Mouse (Mus musculus) cerebral cortex, adult 2 months (tissue): Measurements from ENCODE around the gene Ppp1r3g.

ENCODE experiments used
- WGBS: fragments of 180-500 bp; shearing (Covaris S2); methylation state at CpG from one replicate; pipeline ENCODE4 v1.1.7; 2018; 5-methylcytosine and 5-hydroxymethylcytosine counted together

Gene Ppp1r3g

DNA sequence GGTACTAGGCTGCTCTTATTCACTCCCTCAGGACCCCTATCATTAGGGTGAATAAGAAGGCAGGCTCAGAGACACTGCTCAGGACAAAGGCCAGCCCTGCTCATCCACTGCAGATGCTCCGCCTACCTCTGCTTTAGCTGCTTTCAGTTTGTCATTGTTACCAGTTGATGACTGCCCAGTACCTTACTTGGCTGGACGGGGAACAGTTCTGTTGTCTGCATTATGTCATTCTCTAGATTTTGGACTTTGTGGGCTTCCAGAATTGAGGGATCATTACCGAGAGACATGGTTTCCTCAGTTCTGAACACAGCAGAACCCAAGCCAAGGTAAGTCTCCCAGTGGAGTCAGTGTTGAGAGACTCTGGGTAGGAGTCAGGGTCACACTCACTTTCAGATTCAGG lies 36.6 kb downstream of the Ppp1r3g start:
- 95% methylated on average over 3 of the region's 3 CpGs for WGBS

GRCm38 (mm10) chr13:35995696-35996426 lies 37.2 kb downstream of the Ppp1r3g start:
- WGBS = 68% methylated on average over 2 of the region's 2 CpGs

GRCm38 (mm10) chr13:35997606-35998005 lies 39.0 kb downstream of the Ppp1r3g start:
- 88% methylated on average over 4 of the region's 4 CpGs for WGBS

- 80% methylated on average over 1 of the region's 1 CpGs for WGBS
Observed at GRCm38 (mm10) chr13:36000798-36001197, 42.2 kb downstream of the Ppp1r3g start.

GRCm38 (mm10) chr13:36009981-36010380 lies 51.3 kb downstream of the Ppp1r3g start:
- 49% methylated on average over 2 of the region's 2 CpGs for WGBS

GRCm38 (mm10) chr13:36015636-36016035 lies 57.0 kb downstream of the Ppp1r3g start:
- WGBS = 82% methylated on average over 3 of the region's 3 CpGs

DNA sequence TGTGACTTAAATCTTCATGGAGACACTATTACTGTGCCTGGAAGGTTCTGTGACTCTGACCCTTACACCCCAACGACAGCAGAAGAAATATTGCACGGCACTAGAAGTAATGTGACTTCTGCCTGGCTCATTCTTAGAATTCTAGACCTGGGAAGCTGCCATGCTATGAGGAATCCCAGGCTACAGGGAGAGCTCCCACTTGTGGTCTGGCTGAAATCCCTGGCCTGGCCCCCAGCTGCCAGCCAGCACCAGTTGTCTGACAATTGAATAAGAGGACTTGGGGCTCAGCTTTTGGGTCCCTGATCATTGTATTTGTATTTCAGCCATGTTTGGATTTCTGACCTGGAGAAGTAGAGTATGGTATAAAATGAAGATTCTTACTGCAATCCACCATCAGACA lies 59.4 kb downstream of the Ppp1r3g start:
- WGBS = 46% methylated on average over 2 of the region's 2 CpGs

GRCm38 (mm10) chr13:36019309-36020274 lies 61.0 kb downstream of the Ppp1r3g start:
- WGBS = 30% methylated on average over 10 of the region's 10 CpGs
